Mouse (Mus musculus): Measurements from ENCODE around the gene Kcnj14.

Gene Kcnj14

GRCm38 (mm10) chr7:45848447-45849027 lies 24.0 kb upstream of the Kcnj14 start:
- CTCF ChIA-PET: interaction anchor here in 2 of 4 experiments (0.5 to 1.2 kb wide), 2 partner anchors 76 to 93 kb away, joined by 3 to 5 read pairs; partner anchors contain the start of gene Ccdc114 (in 1 of the 2)
- POLR2A ChIA-PET: interaction anchor here in 2 of 4 experiments (0.5 to 3.2 kb wide), 7 partner anchors 9 to 34 kb away, joined by 4 to 12 read pairs (median 5); partner anchors contain the start of genes Kdelr1 (in 2 of the 2), Cyth2 (in 1 of the 2) and Grin2d (in 1 of the 2)

DNA sequence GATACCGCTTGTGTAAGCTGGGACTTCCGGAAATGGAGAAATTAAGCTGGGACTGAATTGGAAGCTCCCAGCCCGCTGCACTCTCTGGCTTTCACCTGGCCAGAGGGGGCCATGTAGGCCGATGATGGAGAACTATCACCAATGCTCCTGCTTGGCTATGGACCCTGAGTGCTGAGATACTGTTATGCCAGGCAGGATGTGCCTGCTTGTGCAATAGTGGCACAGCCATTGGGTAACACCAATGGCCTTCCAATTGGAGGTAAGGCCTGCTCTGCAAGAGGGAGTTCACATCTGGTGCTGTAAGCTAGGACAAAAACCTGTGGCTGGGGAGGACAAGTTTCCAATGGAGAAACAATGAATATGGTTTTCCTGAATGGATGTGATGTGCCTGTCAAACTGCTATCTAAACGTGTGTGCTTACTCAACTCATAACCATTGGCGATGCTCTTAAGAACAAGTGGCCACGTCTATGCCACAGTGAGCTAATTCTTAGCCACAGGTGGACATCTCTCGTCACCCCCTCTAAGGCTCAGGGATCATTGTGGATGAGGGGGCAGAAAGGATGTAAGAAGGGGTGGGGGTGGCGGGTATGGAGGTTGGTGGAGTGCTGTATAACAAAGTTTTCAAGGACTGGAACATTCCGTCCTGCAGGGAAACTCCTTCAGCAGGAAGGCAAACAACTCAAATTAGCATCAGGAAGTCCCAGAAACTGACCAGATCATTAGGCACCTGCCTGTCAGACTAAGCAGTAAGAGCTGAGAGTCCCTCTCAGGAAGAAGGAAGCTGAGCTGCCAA lies 18.6 kb upstream of the Kcnj14 start:
- POLR2A ChIA-PET: interaction anchor here in 2 of 4 experiments (0.6 to 1.2 kb wide), 3 partner anchors 10 to 94 kb away, joined by 3 read pairs; no protein-coding TSS in a partner anchor
- CTCF ChIA-PET: interaction anchor here in 3 of 4 experiments (0.7 kb wide), 3 partner anchors 42 to 344 kb away, joined by 3 to 4 read pairs (median 3); no protein-coding TSS in a partner anchor

GRCm38 (mm10) chr7:45833924-45834323 lies 9.3 kb upstream of the Kcnj14 start:
- CTCF ChIA-PET: interaction anchor here in 1 of 4 experiments (0.5 to 0.6 kb wide), 2 partner anchors 94 to 229 kb away, joined by 3 to 4 read pairs; no protein-coding TSS in a partner anchor

DNA sequence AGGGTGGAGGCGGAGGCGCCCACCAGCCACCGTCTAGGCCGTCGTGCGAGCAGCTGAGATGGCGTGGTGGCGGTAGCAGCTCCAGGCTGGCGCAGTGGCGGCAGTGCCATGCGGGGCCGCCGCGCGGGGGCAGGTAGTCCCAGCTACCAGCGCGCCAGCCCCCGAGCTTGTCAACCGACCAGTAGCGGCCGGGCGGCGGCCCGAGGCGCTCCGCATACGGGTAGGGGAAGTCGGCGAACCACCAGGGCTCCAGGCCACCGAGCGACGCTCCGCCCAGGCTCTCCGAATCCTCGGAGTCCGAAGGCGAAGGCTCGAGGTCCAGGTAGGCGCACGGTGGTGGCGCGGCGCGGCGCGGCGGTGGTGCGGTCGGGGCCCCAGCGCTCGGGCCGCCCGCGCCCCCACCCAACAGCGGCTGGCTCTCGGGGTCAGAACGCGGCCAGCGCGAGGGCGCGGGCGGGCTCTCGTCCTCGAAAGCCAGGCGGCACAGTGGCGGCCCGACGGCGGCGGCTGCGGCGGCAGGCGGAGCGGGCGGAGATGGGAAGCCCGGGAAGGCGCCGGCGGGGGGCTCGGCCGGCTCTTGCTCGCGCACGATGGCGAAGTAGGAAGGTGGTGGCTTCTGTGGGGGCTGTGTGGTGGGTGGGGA lies 8.7 kb upstream of the Kcnj14 start:
- CTCF ChIA-PET: interaction anchor here in 1 of 4 experiments (1.4 kb wide), 1 partner anchor 32 kb away, joined by 7 read pairs; no protein-coding TSS in a partner anchor
- POLR2A ChIA-PET: interaction anchor here (0.7 to 1.3 kb wide), 6 partner anchors 10 to 116 kb away, joined by 3 to 5 read pairs (median 3); partner anchors contain the start of genes Cyth2 (in 2 of the 4), Kdelr1 (in 2 of the 4) and Sphk2 (in 1 of the 4)

More at GRCm38 (mm10) chr7:45833924-45834323, 9.3 kb upstream of the Kcnj14 start:
- POLR2A ChIA-PET: no interaction called here

DNA sequence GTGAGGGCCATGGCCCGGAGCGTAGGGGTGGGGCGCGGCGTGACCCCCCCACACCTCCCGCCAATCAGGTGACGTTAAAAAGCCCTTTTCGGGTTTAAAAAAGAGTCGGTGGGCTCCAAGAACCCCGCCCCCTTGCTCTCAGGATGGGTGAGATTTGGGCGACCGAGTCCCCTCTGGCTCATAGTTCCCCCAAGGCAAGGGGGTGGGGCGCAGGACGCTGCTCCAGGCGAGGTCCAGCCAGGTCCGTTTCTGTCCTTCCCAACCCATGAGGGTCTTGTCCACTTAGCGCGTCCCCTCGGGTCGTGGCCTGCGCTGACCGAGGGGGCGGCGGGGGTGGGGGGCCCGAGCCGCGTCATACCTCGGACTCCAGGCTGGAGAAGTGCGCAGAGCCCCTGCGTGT lies 7.8 kb upstream of the Kcnj14 start:
- ChIA-PET CTCF (interaction anchor here in 1 of 4 experiments (1.4 kb wide), 1 partner anchor 31 kb away, joined by 7 read pairs; no protein-coding TSS in a partner anchor), POLR2A (interaction anchor here (0.9 to 1.3 kb wide), 5 partner anchors 10 to 115 kb away, joined by 3 to 5 read pairs (median 3); partner anchors contain the start of genes Cyth2 (in 2 of the 4), Kdelr1 (in 1 of the 4) and Sphk2 (in 1 of the 4))

GRCm38 (mm10) chr7:45831128-45831525 lies 6.5 kb upstream of the Kcnj14 start:
- ChIA-PET POLR2A (interaction anchor here in 1 of 4 experiments (2.1 to 2.7 kb wide), 5 partner anchors 11 to 113 kb away, joined by 7 to 26 read pairs (median 9); partner anchors contain the start of genes Kdelr1 and Sphk2), CTCF (no interaction called here)

GRCm38 (mm10) chr7:45830427-45831127 lies 6.0 kb upstream of the Kcnj14 start, which contains the start of gene Grwd1:
Gene Grwd1, minus strand, starts transcription at chr7:45830944.
- ChIA-PET CTCF (no interaction called here), POLR2A (interaction anchor here in 2 of 4 experiments (0.7 to 2.7 kb wide), 13 partner anchors 10 to 113 kb away, joined by 3 to 26 read pairs (median 7); partner anchors contain the start of genes Cyth2 (in 2 of the 2), Kdelr1 (in 1 of the 2), Sphk2 (in 1 of the 2) and Syngr4 (in 1 of the 2))

DNA sequence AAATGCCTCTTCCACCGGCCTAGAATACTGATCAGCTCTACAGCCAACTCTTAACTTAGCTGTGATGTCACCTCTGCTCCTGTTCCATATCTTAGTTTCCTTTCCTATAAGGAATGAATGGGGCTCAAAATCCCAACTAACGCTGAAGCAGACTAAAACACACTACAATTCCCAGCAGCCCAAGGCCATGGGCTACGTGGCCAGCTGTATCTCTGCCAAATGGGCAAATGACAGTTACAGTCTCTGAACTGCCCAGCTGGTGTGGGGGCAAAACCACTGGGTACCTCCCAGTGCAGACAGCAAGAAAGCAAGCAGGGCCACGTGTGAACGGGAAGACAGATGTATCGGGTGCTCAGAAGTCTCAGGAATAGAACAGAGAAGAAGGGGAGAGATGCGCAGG lies 2.0 kb upstream of the Kcnj14 start:
- ChIA-PET POLR2A (interaction anchor here in 3 of 4 experiments (0.8 to 4.2 kb wide), 8 partner anchors 11 to 107 kb away, joined by 3 to 33 read pairs (median 3); partner anchors contain the start of gene Cyth2 (in 2 of the 3)), CTCF (interaction anchor here in 1 of 4 experiments (0.8 kb wide), 1 partner anchor 25 kb away, joined by 5 read pairs; no protein-coding TSS in a partner anchor)

DNA sequence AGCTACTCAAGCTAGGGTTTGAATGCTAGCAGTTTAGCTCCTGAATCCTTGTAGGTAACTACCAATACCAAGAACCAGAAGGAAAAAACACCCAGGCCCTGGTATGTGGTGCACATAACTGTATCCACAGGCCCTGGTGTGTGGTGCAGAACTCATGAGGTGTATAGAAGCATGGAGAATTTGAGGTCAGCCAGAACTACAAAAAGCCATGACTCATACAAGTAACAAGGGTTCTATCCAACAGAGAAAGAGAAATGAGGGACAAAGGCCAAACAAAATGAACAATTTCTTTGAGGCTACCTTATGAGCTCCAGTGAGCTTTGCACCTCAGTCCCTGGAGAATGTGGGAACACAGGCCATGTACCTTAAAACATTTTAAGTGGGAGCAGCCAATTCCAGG lies 3.7 kb downstream of the Kcnj14 start:
- CTCF ChIA-PET: interaction anchor here in 1 of 4 experiments (1.1 kb wide), 1 partner anchor 19 kb away, joined by 3 read pairs; no protein-coding TSS in a partner anchor

DNA sequence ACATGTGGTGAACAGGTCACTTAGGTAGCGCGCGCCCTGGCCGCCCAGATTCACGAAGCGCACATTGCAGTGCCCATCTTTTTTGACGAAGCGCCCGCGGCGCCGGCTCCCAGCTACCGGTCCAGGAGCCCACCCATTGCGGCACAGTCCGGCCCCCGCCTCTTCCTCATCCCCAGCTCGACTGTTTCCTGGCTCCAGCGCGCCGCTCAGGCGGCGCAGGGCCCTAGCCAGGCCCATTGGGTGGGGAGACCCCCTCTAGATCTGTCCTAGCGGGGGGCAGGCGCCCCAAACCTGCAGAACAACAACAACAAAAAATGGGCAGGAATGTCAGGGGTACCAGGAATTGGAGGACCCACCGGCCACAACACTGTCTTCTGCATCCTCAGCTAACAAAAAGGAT lies 4.7 kb downstream of the Kcnj14 start:
- POLR2A ChIA-PET: interaction anchor here in 3 of 4 experiments (0.6 to 4.3 kb wide), 6 partner anchors 8 to 190 kb away, joined by 3 to 26 read pairs (median 4); partner anchors contain the start of gene Grwd1 (in 1 of the 3)
- CTCF ChIA-PET: interaction anchor here in 2 of 4 experiments (0.6 to 1.2 kb wide), 4 partner anchors 19 to 80 kb away, joined by 3 to 5 read pairs (median 4); no protein-coding TSS in a partner anchor

More for the DNA sequence above, 3.7 kb downstream of the Kcnj14 start:
- POLR2A ChIA-PET: interaction anchor here in 2 of 4 experiments (1.1 to 4.3 kb wide), 4 partner anchors 9 to 52 kb away, joined by 3 to 26 read pairs (median 8); partner anchors contain the start of genes Grwd1 (in 1 of the 2) and Kdelr1 (in 1 of the 2)

DNA sequence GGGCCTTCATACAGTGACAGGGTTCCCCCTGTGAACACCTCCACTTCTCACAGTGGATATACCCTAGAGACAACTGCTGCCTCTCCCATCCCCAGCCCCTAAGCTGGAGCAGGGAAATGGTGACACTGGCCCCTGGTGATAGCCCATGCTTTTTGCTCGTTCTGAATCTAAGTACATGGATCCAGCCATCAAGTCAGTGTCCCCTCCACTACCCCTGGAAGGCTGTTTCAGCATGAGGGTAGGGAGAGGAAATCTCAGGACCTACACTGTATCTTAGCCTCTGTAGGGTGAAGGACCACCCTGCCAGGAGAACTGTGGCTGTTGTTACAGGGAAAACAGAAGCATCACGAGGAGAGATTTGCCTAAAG lies 8.6 kb downstream of the Kcnj14 start:
- ChIA-PET POLR2A (interaction anchor here in 1 of 4 experiments (1.6 to 5.6 kb wide), 3 partner anchors 9 to 98 kb away, joined by 4 to 47 read pairs (median 33); partner anchors contain the start of genes Kcnj14 and Sphk2), CTCF (interaction anchor here in 1 of 4 experiments (3.2 kb wide), 1 partner anchor 15 kb away, joined by 68 read pairs; no protein-coding TSS in a partner anchor)

DNA sequence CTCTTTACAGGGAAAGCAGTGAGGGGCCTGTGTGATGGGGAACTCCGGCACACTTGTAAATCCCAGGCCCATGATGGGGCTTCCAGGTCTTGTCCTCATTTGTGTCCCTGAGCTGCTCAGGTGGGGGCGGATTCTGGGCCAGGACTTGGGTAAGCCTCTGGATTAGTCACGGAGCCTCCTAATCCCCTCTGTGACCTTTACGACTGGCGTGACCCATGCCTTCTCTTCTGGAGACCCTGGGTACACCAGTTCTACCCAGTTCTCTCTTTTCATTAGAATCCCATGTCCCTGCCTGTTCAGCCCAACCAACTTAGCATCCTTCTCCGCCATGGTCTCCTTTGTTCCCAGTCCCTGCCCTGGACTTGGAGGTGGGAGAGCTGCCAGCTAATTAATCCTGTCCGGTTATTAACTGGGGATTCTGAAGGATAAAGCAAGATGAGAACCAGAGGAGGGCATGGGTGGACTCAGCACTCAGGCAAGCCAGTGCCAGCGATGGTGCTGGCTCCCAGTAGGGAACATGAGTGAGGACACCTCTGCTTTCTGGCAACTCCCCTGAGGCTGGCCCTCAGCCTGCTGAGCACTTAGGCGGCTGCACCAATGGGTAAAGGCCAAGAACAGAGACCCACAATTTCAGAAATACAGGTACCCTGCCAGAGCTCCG lies 9.1 kb downstream of the Kcnj14 start:
- POLR2A ChIA-PET: interaction anchor here (1.0 to 5.6 kb wide), 15 partner anchors 9 to 132 kb away, joined by 3 to 61 read pairs (median 7); partner anchors contain the start of genes Kcnj14 (in 2 of the 4), Fam83e (in 1 of the 4), Ntn5 (in 1 of the 4) and Sphk2 (in 1 of the 4)
- CTCF ChIA-PET: interaction anchor here in 3 of 4 experiments (1.1 to 3.2 kb wide), 7 partner anchors 14 to 109 kb away, joined by 3 to 68 read pairs (median 9); partner anchors contain the start of gene Fam83e (in 1 of the 3)

- ChIA-PET CTCF (interaction anchor here in 3 of 4 experiments (0.7 to 3.2 kb wide), 19 partner anchors 13 to 188 kb away, joined by 3 to 68 read pairs (median 6); partner anchors contain the start of genes Fam83e (in 1 of the 3), Kdelr1 (in 1 of the 3), Lmtk3 (in 1 of the 3) and Ntn5 (in 1 of the 3)), POLR2A (interaction anchor here (0.6 to 5.6 kb wide), 94 partner anchors 7 to 1070 kb away, joined by 3 to 61 read pairs (median 4); partner anchors contain the start of genes Sphk2 (in 4 of the 4), Kdelr1 (in 3 of the 4), Tmem143 (in 3 of the 4) and Fam83e (in 2 of the 4))
Observed at GRCm38 (mm10) chr7:45814841-45815240, 9.7 kb downstream of the Kcnj14 start.

GRCm38 (mm10) chr7:45813787-45814779 lies 10.5 kb downstream of the Kcnj14 start, which contains the start of gene Cyth2:
Gene Cyth2, minus strand, starts transcription at chr7:45814581.
- POLR2A ChIA-PET: interaction anchor here (0.5 to 5.6 kb wide), 105 partner anchors 8 to 1090 kb away, joined by 3 to 61 read pairs (median 4); partner anchors contain the start of genes Sphk2 (in 4 of the 4), Kdelr1 (in 3 of the 4), Tmem143 (in 3 of the 4) and Fam83e (in 2 of the 4)
- CTCF ChIA-PET: interaction anchor here (0.5 to 3.2 kb wide), 22 partner anchors 12 to 982 kb away, joined by 3 to 68 read pairs (median 5); partner anchors contain the start of genes Fam83e (in 1 of the 4), Gtf2h1 (in 1 of the 4), Hps5 (in 1 of the 4) and Kdelr1 (in 1 of the 4)

All from embryonic stem cell, embryonic (primary cell).